Mouse (Mus musculus): ENCODE results near the gene Ssc5d.

The Ssc5d gene

DNA sequence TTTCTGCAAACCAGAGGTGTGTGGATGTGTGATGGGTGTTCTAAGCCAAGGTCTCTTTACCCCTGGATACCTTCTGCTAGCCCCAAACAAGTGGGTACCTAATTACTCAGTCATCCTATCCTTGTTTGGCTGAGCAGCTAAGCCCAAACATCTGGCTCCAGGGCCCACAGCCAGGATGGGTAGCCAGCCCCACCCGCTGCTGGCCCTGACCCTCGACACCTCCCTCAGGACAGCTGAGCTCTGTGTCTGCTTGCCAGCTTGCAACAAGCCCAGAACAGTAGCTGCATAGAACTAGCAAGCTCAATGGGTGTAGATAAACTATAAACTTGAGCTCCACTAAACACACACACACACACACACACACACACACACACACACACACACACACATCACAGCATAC, 22.3 kb downstream of the Ssc5d start:
- in situ Hi-C loops (cut with MseI, MboI): loop anchor here in 1 of 2 experiments (10.0 kb wide), 1 partner anchor 97 kb away; no protein-coding TSS in a partner anchor

DNA sequence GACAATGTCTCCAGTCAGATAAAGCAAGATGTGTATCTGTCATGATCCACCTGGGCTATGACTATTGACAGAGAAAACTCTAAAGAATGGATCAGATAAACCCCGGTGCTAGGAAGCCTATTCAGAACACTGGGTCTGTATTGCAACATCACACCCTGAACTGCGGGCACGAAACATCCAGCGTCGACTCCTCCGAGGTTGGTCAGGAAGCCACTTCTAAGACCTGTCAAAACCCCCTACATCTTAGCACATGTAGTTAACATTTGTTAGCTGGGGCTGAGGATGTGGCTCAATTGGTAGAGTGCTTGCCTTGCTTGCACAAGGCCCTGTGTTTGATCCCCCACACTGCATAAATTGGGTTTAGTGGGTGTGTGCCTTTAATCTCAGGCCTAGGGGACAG, 22.8 kb downstream of the Ssc5d start:
- in situ Hi-C loops (cut with MseI, MboI): loop anchor here in 1 of 2 experiments (10.0 kb wide), 1 partner anchor 96 kb away; no protein-coding TSS in a partner anchor

DNA sequence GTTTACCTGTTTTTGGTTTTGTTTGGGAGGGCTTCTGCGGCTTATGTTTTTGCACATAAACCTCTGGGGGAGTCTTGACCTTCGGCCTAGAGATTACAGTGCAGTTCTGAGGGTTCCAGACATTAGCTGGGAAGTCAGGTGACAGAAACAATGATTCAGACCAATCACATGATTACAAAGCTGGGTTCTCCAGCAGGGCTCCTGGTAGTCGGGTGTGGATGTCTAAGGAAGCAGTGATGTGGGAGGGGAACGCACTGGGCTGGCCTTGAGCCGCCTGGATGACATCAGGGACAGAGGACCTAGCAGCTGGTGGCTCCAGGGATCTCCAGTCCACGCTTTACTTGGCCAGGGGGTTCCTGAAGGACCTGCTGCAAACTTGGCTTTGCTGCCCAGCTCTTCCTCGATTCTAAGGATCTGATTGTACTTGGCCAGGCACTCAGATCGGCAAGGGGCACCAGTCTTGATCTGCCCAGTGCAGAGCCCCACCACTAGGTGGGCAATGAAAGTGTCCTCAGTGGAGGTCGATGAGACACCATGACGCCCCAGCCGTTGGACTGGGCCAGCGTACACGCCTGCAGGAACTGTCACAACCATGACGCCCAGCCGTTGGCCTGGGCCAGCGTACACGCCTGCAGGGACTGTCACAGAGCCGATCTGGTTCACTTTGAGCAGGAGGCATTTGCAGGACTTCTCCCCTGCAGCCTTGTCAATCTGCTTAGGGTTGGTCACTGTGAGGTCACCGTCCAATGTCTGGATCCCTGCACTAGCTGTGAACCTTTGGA, 25.2 kb downstream of the Ssc5d start:
- in situ Hi-C loops (cut with MseI, MboI): no loop called here

DNA sequence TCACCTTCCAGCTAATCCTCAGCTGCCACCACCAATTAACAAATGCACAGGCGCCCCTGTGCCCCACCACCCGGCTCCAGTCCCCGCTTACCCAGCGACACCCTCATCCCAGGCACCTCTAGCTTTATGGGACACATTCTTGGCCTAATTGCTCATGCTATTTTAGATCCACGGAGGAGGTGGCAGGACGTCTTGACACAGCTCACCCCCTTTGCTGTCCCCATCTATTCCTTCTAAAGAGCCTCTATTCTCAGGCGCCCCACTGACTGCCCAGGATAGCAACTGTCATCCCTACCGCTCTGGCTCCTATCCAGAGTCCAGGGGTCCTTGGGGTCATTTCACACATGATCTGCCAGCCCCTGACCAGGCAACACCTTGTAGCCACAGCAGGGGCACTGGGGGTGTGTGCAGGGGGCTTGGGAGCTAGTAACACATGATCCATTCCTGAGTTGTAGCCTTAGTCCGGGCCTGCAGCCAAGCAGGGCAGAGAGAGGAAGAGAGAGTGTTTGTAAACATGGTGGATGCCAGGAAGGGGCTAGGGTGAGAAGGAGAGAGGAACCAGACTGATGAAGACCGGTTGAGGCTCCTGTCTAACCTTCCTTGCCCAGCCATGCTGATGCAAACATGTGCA, 28.3 kb downstream of the Ssc5d start:
- in situ Hi-C loops (cut with MseI, MboI): no loop called here

DNA sequence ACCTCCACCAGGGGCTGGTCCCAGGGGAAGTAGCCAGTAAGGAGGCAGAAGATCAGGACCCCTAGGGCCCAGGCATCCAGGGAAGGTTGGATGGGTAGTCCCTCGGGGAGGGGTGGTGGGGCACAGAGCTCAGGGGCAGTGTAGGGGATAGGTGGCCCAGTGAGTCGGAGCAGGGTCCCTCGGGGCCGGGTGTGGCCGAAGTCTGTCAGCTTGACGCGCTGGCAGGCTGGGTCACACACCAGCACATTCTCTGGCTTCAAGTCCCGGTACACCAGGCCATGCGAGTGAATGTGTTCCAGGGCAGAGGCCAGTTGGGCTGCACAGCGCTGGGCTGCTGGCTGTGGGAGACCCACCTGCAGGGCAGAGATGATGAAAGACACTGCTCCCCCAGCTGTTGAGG, 31.8 kb downstream of the Ssc5d start:
- in situ Hi-C loops (cut with MseI, MboI): no loop called here

DNA sequence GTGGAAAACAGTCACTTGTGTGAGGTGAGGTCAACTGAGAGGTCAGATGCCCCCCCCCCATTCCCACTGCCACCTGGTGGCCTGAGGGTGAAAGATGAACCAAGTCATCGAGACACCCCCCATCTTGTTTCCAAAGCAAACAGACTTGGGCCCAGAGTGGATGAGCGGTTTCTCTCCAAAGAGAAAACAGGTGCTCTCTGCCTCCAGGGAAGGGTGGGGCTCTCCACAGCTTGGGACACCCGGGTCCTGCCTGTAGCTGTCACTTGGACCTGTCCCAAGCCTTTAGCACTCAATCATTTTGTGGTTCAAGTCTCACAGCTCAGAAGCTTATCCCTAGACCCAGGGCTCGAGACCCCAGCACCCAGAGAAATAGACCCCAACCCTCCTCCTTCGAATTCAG, 37.9 kb downstream of the Ssc5d start:
- in situ Hi-C loops (cut with MseI, MboI): no loop called here

DNA sequence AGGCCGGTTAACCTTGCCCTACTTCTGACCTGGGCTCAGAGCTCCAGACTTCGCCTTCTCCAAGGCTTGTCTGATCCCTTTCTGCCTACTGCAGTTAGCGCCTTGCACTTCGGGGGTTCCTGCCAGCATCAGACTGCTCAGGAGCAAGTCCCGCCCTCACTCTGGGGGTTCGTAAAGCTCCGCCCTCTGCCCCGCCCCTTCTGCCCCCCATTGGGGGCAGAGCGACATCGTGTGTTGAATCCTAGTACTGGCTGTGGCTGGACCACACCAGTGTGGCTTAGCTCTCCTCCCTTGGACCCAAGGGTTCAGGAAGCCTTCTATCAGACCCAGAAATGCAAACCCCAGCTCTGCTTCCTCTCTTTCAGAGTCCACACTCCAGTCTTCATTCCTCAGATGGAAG, 38.7 kb downstream of the Ssc5d start, which contains the start of gene Sbk2:
TSS of gene Sbk2 (minus strand) at position 135 of the 400 bp plus-strand sequence.
- in situ Hi-C loops (cut with MseI, MboI): no loop called here

DNA sequence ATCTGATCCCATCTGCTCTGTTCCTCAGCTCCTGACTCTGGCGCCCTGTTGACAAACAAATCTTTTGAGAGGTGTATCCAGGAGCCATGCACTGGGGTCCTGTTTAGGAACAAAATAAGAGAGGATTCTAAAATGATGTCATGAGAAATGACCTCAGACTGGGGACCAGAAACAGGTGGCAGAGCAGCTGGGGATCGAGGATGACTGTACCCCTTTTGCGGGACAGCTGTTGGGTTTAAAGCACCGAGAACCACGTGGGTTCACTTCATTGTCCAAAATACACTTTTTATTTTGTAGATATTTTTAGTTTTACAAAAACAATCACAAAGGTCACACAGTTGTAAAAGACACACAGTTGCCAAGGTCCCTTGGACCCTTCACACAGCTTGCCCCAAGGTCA, 39.4 kb downstream of the Ssc5d start:
- in situ Hi-C loops (cut with MseI, MboI): no loop called here

DNA sequence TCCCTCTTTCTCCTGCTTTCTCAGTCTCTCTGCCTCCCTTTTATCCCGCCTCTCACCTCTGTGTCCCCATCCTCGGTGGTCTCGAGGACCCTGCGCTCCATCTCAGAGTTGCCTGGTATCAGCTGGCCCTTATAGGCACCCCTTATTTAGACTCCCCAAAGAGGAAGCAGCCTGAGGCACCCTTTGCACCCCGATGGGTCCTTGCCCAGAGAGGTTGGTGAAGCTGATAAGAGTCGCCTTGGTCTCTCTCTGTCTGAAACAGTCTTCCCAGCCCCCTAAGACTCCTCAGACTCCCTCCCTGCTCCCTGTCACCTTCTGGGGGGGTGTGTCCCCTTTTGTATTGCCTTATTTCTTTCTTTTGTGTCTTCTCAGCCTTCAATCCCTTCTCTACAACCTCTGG, 45.5 kb downstream of the Ssc5d start, which contains the start of gene Sbk3:
TSS of gene Sbk3 (minus strand) at position 101 of the 400 bp plus-strand sequence.
- in situ Hi-C loops (cut with MseI, MboI): no loop called here

DNA sequence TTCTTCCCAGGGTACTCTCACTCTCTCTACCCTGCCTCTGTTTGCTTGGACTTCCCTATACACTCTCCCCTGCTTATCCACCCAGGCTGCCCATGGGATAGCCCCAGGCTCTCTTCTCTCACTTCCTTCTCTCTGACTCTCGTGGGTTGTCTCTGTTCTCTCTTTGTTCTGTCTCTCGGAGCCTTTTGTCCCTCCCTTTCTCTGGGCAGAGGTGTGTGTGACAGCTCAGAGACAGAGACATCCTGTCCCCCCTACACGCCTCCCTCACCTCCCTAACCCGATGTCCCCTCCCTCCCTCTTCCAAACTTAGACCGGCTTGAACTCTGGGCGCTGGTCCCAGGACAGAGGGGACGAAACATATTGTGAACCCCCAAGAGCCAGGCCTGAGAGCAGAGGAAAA, 46.1 kb downstream of the Ssc5d start:
- in situ Hi-C loops (cut with MseI, MboI): no loop called here

DNA sequence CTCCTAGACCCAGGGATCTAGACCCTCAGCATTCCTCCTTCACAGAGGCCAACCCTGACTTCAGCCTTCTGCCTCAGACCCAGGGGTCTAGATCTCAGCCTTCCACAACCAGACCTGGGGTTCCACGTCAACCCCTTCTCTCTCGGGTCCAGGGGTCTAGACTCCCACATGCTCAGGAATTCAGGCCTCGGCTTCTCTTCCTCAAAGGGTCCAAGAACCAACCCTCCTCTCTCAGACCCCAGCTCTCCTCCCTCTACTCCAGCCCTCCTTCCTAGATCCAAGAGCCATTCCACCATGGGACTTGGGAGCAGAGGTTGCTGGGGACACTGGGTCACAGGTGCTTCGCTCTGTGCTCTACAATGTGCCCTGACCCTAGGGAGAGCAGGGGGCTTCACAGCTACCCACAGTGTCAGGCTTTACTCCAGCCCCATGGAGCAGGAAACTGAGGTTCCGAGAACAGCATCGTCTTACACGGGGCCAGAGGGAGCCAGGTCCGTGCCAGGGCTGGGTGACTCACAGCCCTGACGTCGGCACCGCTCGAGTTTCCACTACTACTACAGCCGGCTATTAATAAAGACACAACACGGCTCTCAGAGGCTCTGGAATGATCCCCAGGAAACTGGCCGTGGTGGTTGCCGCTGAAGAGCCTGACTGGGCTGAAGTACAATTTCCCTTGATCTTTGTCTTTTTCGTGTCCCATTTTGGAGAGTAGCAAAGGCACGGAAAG, 46.9 kb downstream of the Ssc5d start:
- in situ Hi-C loops (cut with MseI, MboI): no loop called here

DNA sequence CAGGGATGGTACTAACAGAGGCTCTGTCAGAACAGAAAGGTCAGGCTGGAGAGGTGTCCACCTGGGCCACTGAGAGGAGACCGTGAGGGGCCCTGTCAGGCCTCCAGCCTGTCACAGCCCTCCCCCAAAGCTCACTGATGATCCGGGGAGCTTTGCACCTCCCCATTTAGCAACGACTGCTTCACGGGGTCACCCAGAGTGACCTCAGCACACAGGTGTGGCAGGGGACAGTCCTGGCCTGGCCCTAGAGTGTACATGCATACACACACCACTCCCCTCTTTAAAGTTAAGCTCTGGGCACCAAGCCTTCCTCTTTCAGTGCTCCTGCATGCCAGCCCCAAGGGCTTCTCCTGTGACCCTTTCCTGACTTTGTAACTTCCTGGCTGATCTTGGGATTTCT, 49.9 kb downstream of the Ssc5d start:
- in situ Hi-C loops (cut with MseI, MboI): no loop called here

DNA sequence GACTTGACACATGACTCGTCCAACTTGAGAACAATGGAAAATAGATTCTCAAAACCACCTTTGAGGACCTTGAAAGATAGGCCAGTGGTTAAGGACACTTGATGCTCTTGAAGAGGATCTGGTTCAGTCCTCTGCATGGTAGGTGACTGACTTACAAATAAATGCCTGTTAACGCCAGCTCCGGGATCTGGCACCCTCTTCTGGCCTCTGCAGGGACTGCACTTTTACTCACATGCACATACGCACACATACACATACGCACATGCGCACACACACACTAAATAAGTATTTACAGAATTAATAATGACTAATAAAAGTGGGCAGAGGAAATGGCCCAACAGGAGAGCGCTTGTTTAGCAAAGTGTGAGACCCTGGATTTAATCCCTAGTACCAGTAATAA, 51.2 kb downstream of the Ssc5d start:
- in situ Hi-C loops (cut with MseI, MboI): no loop called here

DNA sequence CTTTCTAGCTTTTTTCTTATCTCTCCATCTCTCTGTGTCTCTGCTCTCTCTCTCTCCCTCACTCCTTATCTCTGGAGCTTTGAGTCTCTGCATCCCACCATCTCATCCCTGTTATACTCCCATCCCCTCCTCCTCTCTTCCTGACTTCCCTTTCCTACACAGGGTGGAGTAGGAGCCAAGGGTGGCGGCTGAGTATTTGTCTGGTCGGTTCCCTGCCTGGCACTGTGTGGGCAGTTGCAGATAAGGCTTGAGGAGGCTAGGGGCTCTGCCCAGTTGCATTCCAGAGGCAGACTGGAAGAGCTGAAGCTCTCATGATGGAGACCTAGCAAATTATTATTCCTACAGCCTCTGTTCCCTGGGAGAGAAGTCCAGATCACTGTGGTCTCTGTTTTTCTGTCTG, 62.7 kb downstream of the Ssc5d start:
- in situ Hi-C loops (cut with MseI, MboI): no loop called here

DNA sequence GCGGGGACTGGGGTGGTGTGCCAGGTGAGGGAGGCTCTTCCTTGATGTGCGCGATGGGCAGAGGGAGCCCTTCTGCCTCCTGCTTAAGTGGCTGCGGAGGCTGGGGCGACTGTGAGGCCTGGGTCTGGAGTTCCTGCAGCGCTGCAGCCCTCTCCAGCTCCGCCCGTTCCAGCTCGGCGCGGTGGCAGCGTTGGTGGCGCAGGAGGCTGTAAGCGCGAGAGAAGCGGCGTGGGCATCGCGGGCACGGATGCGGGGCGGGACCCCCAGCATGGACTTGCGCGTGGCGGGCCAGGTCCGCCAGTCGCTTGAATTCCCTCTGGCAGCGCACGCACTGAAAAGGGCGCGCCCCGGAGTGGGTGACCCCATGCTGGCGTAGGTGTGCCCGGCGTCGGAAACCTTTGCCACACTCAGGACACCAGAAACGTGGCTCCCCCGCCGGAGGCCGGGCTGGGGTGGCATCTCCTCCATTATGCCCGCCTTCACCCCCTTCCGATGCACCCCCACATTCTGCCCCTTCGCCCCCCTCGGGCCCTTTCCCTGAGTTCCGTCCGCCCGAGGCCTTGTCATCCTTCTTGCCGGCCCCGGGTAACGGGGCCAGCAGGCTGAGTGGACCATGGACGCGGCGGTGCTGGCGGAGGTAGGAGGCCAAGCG, 67.9 kb downstream of the Ssc5d start:
- in situ Hi-C loops (cut with MseI, MboI): no loop called here

DNA sequence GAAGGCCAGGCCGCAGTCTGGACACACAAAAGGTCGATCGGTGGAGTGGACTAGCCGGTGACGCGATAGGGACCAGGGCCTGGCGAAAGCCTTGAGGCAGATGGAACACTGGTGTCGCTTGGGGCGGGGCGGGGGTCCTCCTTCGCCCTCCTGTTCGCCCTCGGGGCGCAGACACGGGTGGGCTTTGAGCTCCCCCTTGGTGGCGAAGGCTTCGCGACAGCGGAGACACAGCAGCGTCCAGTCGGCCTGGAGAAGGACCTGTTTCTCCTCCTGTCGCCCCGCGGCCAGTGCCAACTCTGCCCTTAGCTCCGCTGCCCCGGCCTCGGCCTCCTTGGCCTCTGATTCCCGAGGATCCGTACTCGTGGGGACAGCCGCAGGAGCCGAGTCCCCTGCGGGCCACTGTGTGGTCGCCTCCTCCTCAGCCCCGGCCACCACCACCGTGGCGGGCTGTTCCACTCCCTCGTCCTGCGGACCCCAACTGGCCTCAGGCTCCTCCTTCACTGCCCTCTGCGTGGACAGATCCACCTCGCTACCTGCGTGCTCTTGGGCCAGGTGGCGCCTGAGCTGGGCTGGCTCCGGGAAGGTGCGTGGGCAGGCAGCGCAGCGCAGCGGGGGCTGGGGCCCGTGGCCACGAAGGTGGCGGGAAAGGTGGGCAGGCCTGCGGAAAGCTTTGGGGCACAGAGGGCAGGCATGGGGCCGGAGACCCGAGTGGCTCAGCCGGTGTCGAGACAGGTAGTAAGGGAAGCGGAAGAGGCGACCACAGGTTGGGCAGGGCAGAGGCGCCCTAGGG, 68.6 kb downstream of the Ssc5d start:
- in situ Hi-C loops (cut with MseI, MboI): no loop called here

Data from mouse trophoblast stem cell (cell line).